Mouse (Mus musculus): ENCODE data around the gene Cyp2d11.

Cyp2d11 gene

DNA sequence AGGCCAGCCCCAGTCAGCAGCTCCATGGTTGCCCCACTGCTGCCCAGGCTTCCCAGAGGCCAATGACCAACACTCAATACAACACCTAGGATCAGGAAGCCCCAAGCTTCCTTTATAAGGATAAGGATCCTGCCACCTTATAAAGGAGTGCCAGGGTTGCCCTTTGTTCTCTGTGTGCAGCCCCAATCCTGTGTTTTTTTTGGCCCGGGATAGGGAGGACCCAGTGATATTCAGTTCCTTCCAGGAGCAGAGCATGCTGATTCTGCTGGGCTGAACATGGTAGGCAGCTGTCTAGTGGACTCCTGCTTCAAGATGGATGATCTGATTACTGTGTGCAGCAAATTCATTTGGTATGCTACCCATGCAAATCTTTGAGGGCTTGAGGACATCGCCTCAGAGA, at the start of gene Cyp2d11:
TSS of gene Cyp2d11 (minus strand) at position 101 of the 400 bp plus-strand sequence.
- in situ Hi-C loops (cut with MboI, MseI), result loop anchor here (5.0 to 10.0 kb wide), 2 partner anchors 58 to 631 kb away; no protein-coding TSS in a partner anchor

DNA sequence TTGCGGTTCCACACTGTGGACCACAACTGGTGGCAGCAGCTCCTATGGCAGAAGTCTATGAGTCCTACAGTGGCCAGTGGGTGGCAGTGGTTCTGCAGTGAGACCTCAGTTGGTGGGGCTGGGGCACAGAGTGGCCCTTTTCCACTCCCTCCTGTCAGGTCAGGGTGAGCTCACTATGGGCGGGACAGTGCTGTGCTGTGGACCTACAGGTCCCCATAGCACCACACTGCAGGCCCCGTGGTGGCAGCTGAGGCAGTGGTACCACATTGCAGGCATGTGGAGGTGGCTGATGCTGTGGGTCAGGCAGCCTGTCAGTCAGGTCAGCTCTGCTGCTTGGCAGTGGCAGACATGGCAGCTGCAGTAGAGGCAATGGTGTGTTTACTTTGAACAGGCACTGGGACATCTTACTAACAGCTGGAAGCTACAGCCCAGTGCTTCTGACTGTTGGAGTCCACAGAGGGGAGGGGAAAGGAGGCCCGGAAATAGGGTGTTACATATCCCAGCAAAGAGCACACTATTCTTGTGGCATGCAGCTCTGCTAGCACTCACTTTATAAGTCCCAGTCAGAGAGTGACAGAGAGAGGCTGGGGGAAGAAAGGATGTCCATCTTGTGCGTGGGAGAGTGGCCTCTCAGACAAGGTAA, 44.3 kb upstream of the Cyp2d11 start:
- in situ Hi-C loops (cut with MboI, MseI), result no loop called here

DNA sequence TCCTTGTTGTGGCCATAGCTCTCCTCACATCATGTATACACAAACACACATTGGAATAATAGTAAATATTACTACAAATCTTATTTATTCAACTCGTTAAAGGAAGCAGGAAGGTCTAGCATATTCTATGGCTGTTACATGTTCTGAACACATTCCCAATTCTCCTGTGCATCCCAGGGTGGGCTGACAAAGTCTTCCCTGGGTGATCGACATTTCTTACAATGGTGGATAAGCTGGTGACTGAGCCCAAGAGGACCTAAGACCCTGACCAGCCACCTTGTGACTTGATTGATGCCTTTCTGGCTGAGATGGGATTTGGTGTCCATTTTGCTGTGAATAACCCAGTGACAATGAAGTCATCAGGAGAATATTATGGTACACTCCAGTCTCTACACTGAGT, 41.8 kb upstream of the Cyp2d11 start:
- in situ Hi-C loops (cut with MboI, MseI), result no loop called here

DNA sequence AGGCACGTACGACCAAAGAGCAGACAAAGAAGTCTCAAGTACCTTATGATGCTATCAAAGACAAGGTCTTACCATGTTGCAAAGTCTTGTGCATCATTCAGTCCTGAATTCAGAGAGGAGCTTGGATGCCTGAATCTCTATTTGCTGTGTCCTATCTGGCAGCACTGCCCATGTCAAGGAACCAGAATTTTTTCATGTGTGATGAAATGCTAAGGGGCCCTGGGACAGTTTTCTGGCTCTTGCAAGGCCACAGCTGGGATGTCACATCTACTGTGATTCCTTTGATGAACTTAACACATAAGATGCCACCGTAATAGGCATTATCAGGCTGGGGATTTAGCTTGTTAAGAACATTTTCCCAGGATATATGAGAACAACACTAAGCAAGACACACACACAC, 41.2 kb upstream of the Cyp2d11 start:
- in situ Hi-C loops (cut with MboI, MseI), result no loop called here

DNA sequence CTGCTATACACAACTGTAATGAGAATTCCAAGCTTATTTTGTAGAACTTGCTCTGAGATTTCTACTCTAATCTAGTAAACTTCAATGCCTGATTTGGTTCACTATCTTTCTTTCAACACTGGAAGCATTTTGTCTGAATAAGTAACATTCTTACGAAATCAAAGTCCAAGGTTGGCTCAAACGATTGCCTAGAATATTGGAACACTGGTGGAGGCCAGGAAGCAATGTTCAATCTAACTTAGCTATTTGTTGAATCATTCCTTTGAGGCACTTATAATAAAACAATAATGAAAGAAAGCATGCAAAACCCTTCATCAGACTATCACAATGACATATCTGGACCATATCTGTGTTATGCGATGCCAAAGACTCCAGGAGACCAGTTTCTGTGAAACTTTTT, 40.7 kb upstream of the Cyp2d11 start:
- in situ Hi-C loops (cut with MboI, MseI), result no loop called here

DNA sequence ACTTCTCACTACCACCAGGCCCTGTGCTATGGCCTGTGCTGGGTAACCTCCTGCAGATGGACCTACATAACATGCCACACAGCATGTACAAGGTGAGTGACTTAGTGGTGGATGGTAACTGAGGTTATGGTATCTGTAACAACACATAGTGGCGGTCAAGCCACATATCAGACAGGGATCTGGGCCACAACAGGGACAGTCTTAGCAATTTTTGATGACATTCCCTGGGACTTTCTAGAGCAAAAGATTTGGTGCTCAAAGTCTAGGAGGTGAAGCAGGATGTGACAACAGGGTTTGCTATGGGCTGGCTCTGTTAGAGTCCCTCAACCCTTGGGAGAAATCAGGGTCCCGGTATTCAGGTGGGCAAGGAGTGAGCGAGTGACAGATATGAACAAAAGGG, 39.8 kb upstream of the Cyp2d11 start:
- in situ Hi-C loops (cut with MboI, MseI), result no loop called here

DNA sequence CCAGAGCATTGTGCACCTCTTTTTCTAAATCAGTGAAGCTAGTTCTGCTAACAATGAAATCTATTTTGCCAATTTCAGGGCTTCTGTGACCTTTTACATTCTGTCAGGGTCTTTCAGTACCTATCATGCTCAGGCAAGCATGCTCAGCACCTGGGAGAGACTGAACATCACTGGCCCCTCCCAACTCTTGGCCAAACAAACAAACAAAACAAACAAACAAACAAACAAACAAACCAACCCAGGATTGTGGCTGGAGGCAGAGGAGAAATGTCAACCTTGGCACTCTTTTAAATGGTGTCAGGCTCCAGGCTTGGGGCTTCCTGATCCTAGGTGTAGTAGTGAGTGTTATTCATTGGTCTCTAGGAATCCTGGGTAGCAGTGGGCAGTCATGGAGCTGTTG, 39.3 kb upstream of the Cyp2d11 start, which contains the start of gene Cyp2d9:
TSS of gene Cyp2d9 (plus strand) at position 301 of the 400 bp plus-strand sequence.
- in situ Hi-C loops (cut with MboI, MseI), result no loop called here

DNA sequence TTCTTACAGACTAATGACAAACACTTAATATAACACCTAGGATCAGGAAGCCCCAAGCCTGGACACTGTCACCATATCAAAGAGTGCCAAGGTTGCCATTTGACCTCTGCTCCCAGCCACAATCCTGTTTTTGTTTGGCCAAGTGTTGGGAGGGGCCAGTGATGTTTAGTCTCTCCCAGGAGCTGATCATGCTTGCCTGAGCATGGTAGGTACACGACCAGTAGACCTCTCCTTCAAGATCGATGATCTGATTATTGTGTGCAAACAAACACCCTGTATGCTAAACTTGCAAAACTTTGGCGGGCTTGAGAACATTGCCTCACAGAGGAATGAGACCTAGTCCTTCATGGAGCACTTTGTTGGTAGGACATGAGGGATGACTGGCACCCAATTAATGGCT, 29.6 kb upstream of the Cyp2d11 start:
- in situ Hi-C loops (cut with MboI, MseI), result loop anchor here (10.0 kb wide), 1 partner anchor 961 kb away; no protein-coding TSS in a partner anchor

DNA sequence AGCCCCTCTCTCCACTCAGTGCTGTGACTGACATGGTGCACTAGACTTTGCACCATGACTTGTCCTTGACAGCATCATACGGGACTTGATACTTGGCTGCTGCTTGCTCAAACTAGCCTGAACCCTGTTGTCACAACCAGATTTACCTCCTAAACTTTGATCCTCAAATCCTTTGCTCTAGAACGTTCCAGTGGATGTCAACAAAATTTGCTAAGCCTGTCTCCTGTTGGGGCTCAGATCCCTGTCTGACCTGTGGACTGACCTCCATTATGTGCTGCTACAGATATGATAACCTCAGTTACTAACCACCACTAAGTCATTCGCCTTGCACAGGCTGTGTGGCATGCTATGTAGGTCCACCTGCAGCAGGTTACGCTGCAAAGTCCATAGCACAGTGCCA, 29.1 kb upstream of the Cyp2d11 start:
- in situ Hi-C loops (cut with MboI, MseI), result loop anchor here (10.0 kb wide), 1 partner anchor 962 kb away; no protein-coding TSS in a partner anchor

DNA sequence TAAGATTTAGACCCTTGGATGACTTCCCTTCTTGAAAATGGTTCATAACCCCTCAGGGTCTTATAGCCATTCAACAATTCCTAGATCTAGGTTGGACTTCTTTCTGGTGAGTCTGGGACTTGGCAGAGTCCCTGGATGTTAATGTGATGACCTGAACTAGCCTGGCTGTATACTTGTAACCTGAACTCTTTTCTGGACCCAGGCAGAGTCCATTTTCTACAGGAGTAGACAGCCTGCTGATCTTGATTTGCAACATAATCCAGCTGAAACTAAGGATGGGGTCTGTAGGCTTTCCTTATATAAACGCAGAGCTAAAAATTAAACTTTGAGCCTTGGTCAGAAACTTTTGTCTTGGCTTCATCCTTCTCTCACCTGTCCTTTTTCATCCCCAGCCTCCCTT, 24.8 kb upstream of the Cyp2d11 start:
- in situ Hi-C loops (cut with MboI, MseI), result no loop called here

DNA sequence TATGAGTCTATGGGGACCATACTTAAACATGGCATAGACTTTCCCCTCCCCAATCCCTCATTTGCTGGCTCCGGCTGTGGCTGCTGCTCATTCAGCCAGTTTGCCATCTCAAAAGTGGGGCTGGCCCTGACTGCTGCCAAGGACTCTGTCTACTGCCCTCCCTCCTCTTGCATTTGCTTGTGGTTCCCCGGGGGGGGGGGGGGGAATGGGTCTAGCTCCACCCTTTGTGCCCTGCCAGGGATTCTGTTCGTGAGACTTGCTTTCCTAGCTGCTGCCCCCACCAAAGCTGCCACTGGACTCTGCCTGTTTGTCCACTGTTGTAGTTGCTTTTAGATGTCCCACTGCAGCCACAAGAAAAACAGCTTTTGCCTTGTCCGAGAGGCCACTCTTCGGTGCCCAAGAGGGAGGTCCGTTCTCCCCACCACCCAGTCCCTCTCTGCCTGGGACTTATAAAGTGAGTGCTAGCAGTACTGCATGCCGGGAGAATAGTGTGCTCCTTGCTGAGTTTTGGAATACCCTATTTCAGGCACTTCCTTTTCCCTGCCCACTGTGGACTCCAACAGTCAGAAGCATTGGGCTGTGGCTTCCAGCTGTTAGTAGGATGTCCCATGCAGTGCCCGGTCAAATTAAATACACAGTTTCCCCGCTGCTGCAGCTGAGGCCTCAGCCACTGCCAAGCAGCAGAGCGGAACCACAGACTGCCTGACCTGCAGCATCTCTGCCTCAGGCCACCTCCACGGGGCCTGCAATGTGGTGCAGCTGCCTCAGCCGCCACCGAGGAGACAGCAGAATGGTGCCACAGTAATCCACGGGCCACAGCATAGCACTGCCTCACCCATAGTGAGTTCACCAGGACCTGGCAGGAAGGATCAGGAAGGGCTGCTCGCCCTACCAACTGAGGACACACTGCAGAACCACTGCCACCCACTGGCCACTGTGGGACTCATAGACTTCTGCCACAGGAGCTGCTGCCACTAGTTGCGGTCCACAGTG, 23.3 kb upstream of the Cyp2d11 start:
- in situ Hi-C loops (cut with MboI, MseI), result no loop called here

DNA sequence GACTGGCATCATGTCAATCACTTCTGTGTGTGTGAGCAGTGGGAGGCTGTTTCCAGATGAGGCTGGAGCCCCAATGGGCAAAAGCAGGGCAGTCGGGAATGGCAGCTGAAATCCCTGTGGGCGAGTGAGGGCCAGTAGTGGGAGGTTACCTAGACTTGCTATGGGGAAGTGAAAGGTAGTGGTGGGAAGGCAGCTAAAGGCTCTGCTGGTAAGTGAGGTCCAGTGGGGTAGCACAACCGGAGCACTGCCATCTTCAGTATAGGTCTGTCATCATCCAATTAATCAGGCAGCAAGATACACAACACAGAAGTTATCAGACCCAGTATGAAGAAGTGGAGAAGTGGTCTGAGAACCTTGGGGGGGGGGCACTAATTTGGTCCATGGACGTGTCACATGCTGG, 13.7 kb upstream of the Cyp2d11 start:
- in situ Hi-C loops (cut with MboI, MseI), result no loop called here

DNA sequence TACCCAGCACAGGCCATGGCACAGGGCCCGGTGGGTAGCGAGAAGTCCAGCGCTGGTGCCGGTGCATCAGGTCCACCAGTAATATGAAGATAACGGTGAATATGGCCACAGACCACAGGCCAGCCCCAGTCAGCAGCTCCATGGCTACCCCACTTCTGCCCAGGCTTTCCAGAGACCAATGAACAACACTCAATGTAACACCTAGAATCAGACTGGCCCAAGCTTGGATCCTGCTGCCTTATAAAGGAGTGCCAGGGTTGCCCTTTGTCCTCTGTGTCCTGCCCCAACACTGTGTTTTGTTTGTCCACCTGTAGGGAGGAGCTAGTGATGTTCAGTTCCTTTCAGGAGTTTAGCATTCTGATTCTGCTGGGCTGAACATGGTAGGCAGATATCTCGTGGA, 13.2 kb upstream of the Cyp2d11 start, which contains the start of gene Cyp2d10:
TSS of gene Cyp2d10 (minus strand) at position 215 of the 400 bp plus-strand sequence.
- in situ Hi-C loops (cut with MboI, MseI), result no loop called here

DNA sequence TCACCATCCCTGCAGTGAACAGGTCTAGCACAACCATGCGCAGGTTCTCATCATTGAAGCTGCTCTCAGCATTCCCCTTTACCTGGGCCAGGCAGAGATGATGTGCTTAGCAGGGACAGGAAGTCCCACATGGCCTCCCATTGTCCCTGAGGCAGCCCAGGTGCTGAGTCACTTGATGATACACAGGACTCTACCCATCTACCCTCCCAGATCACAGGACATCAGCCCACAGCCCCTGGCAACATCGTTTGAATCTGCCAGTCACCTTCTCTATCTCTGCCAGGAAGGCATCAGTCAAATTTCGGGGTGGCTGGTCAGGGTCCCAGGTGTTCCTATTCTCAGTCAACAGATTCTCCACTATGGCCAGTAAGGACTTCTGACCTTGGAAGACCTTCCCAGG, 10.3 kb upstream of the Cyp2d11 start:
- in situ Hi-C loops (cut with MboI, MseI), result no loop called here

DNA sequence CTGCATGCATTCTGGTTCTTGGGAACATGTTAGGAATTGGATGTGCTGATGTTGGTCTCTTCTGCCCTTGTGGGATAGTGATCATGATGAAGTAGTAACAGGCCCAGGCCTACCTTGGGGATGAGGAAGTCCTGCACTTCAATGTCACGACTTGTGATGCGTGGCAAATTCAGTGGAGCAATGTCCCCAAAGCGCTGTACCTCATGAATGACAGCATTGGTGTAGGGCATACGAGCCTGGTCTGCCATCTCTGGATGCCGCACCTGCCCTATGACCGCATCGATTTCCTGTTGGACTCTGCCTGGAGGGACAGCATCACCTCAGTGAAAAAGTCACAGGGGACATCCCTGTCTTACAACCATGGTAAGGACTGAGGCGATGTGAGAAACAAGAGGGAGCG, 9.8 kb upstream of the Cyp2d11 start:
- in situ Hi-C loops (cut with MboI, MseI), result no loop called here

DNA sequence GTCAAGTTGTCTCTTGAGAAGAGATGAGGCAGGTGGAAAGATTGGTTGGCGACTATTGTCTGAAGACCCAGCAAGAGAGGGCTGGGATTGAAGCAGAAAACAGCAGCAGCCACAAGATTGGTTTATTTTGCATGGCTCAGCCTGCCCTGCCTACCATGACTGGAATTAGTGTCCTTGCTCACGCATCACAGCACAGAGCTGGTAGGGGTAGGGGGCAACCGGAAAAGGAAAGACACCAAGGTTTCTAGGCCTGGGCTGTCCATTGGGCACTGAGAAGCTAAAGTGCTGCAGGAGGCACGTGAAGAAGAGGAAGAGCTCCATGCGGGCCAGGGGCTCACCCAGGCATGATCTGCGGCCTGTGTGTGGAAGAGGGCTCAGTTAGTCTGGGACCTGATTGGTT, 8.9 kb upstream of the Cyp2d11 start:
- in situ Hi-C loops (cut with MboI, MseI), result no loop called here

DNA sequence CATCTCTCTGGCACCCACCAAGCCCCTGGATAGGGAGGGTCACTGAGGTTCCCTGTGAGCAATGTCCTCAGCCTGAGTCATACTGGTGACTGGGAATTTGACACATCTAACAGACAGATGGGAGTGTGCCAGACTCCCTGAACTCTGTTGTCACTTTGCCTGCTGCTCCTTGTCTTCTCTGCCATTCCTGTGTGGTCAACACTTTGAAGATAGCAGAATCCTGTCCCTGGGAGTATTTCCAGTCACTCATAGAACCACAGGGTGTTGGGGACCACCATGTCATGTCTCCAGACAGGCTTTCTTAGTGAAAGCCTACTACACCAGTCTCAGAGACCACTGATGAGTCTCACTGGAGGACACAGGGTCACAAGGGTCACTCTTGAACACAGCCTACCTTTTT, 8.3 kb upstream of the Cyp2d11 start:
- in situ Hi-C loops (cut with MboI, MseI), result no loop called here

DNA sequence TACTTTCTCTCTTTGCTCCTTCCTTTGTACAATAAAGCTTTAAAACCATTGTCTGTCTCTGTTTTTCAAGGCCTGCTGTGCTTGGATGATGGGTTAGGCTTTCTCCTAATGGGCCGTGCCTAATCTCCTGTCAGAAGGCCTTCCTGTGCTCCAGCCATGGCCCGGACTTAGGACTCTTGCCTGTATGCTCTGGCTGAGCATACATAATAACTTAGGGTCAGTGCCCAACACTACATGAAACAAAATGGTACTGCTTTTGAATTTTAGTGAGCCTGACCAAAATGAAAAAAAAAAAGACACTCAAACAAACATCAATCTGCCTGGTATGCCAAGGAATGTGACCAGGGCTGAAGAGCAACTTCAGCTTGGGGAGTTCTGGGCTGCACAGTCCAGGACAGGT, 7.7 kb upstream of the Cyp2d11 start:
- in situ Hi-C loops (cut with MboI, MseI), result no loop called here

DNA sequence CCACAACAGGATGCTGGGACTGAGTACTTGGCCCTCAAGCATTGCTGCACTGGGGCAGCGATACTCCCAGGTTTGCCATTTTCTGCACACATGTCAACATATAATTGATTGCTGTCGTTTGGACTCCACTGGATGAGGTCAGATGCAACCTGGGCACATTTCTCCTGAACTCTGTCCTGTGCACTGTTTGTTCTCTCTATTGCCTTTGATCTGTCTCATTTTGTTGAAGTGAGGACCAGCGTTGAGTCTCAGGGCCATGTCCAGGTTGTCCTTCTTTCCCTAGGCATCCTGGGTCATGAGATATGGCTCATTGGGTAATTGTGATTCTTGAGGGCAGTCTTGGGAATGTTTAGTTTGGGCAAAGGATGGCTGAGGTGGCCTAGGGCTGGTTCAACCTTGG, 2.1 kb upstream of the Cyp2d11 start:
- in situ Hi-C loops (cut with MboI, MseI), result loop anchor here (10.0 kb wide), 1 partner anchor 629 kb away; no protein-coding TSS in a partner anchor

DNA sequence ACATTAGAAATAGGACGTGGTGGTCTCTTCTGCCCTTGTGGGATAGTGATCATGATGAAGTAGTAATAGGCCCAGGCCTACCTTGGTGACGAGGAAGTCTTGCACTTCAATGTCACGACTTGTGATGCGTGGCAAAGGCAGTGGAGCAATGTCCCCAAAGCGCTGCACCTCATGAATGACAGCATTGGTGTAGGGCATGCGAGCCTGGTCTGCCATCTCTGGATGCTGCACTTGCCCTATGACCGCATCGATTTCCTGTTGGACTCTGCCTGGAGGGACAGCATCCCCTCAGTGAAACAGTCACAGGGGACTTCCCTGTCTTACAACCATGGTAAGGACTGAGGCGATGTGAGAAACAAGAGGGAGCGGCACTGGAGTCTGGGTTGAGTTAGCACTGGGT, 3.9 kb downstream of the Cyp2d11 start:
- in situ Hi-C loops (cut with MboI, MseI), result loop anchor here (5.0 to 10.0 kb wide), 2 partner anchors 62 to 635 kb away; no protein-coding TSS in a partner anchor

DNA sequence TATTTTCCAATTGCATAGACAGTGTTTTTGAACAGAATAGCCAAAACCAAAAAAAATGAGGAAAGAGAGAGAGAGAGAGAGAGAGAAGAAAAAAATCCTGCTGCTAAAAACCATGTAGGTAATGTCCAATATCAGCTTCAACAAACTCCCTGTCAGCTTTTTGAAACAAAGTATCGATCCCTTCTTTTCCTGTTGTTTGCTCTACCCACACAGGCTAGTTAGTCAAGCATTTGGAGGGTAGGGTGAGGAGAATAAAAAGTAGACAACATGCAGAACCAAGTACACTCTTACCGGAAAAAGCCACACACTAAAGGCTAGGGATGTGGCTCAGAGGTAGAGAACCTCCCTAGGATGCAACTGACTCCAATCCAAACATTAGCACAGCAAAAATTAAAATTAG, 8.1 kb downstream of the Cyp2d11 start:
- in situ Hi-C loops (cut with MboI, MseI), result no loop called here

DNA sequence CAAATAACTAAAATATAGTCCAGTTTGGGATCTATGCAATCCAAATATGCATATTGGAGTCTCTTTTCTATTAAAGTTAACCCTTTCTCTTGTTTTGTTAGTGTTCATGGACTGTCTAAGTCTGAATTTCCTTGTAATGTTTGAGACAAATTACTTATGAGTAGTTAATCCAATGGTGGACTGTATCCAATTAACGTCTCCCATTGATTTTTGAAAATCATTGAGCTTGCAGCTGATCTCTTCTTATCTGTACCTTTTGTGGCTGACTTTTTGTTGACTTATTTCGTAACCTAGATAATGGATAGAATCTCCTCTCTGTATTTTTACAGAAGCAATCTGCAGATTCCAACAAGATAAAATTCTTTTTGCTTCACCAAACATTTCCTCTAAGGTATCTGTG, 11.4 kb downstream of the Cyp2d11 start:
- in situ Hi-C loops (cut with MboI, MseI), result no loop called here

DNA sequence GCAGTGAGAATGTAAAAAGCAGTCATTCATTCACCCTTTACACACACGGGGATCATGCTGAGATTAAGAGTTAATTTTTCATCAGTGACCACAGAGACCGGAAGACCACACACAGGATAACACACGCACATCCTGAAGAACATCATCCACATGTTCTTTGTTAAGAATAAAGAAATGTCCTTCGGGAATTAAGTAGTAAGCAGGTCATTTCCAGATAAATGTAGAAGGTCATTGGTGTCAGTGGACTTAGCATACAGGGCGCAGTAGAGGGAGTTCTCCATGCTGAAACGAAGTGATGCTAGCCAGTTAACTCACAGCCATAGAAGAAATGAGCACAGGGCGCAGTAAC, 13.1 kb downstream of the Cyp2d11 start:
- in situ Hi-C loops (cut with MboI, MseI), result no loop called here

All from regulatory T cell (primary cell).